Mouse (Mus musculus): ENCODE results near the gene Zdhhc14. TPM values are rescaled to one million over a fixed set of nuclear protein-coding genes. Genes with fewer than 3 reads are reported as not detected.
"Not testable (repeated sequence)": the region's sequence is repeated elsewhere in the genome, so short reads cannot be mapped to it uniquely, and the experiment has no call there.

Zdhhc14 gene
- total RNA-seq, 4 experiments from 2014 or later = 3.9 to 7.1 (median 5.9) TPM

- no peak for DNase-seq
Observed at GRCm38 (mm10) chr17:5609875-5610552, 117.7 kb downstream of the Zdhhc14 start.

GRCm38 (mm10) chr17:5612236-5612635 is 119.9 kb downstream of the Zdhhc14 start:
- no peak for DNase-seq

GRCm38 (mm10) chr17:5614771-5615318 is 122.5 kb downstream of the Zdhhc14 start:
- DNase-seq = no peak

DNA sequence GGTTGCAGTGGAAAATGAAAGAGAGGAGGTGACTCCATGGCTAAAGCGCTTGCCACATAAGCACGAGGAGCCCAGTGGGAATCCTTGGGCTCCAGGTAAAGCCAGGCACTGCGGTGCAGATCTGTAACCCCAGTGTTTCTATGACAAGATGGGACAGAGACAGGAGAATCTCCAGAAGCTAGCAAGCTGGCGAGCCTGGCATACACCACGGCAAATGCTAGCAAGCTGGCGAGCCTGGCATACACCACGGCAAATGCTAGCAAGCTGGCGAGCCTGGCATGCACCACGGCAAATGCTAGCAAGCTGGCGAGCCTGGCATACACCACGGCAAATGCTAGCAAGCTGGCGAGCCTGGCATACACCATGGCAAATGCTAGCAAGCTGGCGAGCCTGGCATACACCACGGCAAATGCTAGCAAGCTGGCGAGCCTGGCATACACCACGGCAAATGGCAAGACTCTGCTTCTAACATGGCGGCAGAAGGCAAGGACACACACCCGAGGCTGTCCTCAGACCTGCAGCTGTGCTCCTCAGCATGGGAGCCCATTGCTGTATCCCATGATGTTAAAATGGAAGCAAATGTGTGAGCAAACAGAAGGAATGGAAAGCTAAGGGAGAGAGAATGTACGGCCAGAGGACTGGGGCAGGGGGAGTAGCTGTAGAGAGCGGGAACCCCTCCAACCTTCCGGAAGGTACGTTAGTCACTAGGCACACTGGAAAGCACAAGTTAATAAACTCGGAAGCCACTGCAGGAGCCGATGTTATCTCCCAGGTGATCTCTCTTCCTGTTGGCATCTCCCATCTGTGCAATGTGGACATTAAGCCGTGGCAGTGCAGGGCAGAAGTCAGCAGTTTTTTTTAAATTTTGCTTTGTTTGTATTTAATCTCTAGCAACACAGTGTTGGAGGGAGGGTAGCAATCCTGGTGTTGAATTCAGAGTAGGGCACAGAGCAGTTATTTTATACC is 129.6 kb downstream of the Zdhhc14 start:
- no peak for DNase-seq

- DNase-seq = no peak
Observed at GRCm38 (mm10) chr17:5622764-5623163, 130.4 kb downstream of the Zdhhc14 start.

DNA sequence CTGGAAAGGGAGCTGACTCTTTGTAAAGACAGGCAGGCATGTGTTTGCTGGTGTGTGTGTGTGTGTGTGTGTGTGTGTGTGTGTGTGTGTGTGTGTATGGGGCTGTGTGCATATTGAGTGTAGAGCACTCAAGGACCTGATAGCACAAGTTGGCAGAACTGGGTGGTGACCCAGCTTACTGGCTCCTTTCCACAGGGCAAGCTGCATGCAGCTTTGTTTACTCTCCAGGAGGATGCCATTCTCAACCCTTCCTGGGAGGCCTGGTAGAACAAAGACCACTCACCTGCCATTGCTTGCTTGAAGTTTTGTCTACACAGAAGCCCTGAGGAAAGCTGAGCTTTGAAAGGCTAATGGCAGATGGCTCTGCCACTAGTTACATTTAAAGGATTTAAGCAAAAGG is 130.8 kb downstream of the Zdhhc14 start:
- no peak for DNase-seq

DNA sequence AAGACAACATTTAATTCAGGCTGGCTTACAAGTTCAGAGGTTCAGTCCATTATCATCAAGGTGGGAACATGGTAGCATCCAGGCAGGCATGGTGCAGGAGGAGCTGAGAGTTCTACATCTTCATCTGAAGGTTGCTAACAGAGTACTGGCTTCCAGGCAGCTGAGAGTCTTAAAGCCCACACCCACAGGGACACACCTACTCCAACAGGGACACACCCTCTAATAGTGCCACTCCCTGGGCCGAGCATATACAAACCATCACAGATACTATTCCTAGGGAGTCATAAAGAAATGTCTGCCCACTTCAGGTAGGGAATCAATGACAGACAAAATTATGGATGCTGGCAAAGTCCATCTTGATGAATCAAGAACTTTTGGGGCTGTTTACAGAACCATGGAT is 132.5 kb downstream of the Zdhhc14 start:
- not testable (repeated sequence) for DNase-seq

DNA sequence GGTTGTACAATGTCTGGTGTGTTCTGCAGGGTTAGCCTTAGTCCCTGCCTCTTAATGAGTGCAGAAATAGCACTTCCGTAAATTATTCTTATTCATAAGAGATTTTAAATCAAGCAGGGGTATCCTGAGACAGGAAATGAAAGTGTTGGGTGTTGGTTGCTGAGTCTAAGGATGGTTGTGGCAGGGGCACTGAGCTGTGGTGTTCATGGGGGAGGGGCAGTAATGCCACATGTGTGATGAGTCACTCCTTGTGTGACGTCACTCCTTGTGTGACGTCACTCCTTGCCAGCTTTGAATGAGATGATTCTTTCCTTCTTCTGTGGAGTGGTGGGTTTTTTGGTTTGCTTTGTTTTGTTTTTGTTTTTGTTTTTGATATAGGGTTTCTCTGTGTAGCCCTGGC is 134.0 kb downstream of the Zdhhc14 start:
- DNase-seq = no peak

- no peak for DNase-seq
Observed at GRCm38 (mm10) chr17:5627664-5628063, 135.3 kb downstream of the Zdhhc14 start.

GRCm38 (mm10) chr17:5629651-5630050 is 137.3 kb downstream of the Zdhhc14 start:
- no peak for DNase-seq

GRCm38 (mm10) chr17:5635254-5635653 is 142.9 kb downstream of the Zdhhc14 start:
- no peak for DNase-seq

DNA sequence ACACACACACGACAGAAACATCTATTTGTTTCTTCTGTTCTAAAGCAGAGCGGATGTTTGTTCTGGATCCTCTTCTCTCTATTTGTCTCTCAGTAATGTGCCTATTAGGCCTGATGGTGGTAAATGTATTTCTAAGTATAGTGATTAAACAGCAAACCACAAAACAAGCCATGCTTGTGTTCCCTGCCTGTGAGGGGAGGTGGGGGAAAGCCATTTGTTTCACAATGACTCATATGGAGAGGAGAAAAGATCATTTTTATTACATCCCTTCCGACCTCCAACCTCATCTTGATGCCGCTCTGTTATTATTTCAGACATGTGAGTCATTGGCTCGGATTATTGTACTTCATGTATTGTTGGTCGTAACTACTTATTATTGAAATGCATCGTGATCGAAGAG is 149.1 kb downstream of the Zdhhc14 start:
- DNase-seq = no peak

DNA sequence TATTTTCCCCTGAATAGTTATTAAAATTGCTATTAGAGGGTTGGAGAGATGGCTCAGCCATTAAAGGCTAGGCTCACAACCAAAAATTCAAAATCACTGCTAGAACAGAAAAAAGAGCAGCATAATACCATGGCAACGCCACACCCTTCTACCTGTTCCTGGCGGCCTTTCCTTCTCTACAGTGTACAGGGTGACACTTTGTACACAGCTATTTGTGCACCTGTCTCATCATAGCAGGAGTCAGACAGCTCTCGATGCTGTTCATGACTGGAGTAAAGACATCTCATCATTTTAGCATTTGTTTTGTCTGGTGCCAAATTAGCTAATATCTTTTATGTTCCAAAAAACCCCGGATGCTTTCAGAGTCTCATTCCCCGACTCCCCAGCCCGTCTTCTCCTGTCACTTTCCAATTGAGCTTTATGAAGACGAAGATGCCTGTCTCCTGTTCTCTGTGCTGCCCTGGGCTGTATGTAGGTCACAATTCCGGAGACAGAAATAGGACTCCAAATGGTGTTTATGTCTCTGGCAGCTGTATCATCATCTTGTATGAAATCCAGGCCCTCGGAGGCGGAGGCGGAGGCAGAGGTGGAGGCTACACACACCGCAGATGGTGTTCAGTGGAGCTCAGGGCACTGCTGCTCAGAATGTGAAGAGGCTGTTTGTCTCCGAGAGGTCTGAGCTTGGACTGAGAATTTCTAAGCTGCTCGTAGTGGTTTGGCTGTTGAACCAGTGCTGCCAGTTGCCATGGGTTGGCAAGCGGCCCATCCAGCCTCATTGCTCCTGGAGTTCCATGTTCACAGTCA is 150.8 kb downstream of the Zdhhc14 start:
- DNase-seq = no peak

- DNase-seq = no peak
Observed at GRCm38 (mm10) chr17:5650124-5650523, 157.8 kb downstream of the Zdhhc14 start.

- DNase-seq = no peak
Observed at GRCm38 (mm10) chr17:5650642-5651041, 158.3 kb downstream of the Zdhhc14 start.

DNA sequence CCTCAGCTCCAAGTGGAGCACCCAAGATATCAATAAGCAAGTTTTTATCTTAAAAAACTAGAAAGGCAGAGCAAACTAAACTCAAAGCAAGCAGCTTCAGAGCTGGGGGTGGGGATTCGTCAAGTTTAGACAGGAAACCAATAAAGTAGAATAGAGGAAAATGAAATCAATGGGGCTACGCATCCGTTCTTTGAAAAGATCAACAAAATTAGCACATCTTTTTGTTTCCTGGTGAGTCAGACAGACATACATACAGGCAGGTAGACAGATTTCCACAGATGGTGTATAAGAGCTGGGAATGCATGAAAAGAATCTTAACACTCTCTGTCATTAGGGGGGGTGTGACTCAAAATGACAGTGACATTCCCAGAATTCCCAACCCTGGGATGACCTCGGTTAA is 159.2 kb downstream of the Zdhhc14 start:
- no peak for DNase-seq

DNA sequence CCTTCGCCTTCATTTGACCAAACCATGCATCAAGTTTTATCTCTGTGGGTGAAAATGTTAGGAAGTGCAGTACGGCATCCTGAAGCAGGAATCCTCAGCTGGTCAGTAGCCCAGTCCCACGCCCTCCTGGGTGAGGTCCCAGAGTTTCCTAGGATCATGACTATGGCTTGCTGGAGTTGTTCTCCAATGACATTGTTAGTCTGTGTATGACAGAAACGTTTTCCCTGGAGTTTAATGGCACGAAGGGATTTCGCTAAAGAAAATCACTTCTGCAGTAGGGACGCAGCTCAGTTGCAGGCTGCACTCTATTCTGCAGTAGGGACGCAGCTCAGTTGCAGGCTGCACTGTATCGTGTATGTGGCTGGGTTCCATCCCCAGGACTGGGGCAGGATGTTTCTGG is 161.6 kb downstream of the Zdhhc14 start:
- DNase-seq = no peak

- DNase-seq = no peak
Observed at GRCm38 (mm10) chr17:5655536-5655935, 163.2 kb downstream of the Zdhhc14 start.

GRCm38 (mm10) chr17:5660317-5661080 is 168.1 kb downstream of the Zdhhc14 start:
- no peak for DNase-seq

DNA sequence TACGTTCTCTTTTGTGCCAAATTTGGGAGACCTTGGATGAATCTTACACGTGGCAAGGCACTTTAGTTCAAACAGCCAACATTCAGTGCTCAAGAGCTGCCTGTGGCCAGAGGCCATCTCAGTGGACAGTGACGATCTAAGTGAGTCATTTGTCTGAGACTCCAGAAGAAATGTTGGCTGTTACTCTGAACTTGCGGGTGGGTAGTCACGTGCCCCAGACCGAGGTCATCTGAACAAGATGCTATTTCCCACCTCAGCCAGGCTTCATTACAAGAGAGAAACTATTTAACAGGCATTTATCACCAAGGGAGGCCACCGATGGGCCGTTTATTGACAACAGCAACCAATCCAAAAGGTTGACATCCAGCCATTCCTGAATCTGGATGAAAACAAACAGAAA is 174.3 kb downstream of the Zdhhc14 start:
- DNase-seq = no peak

DNA sequence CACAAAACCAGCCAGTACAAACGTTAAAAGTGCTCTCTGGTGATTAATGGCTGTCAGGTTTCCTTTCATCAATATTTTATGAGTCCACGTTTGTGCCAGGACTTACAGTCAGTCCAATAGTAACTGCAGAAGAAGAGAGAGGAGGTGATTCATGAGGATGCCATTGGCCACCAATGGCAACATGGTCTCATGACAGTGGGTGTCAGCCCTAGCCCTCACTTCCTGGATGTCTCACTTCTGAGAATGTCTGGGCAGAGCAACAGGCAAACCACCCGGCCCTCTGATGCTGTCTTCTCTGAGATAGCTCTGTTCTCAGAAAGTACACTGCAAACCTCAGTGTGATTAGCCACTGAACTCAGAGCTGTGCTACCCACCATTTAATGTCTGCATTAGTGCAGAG is 176.1 kb downstream of the Zdhhc14 start:
- DNase-seq = no peak

GRCm38 (mm10) chr17:5668981-5669380 is 176.6 kb downstream of the Zdhhc14 start:
- no peak for DNase-seq
